Mouse (Mus musculus): ENCODE results near the gene Madd. TPM values are rescaled to one million over a fixed set of nuclear protein-coding genes. Genes with fewer than 3 reads are reported as not detected.

Madd gene
- polyA plus RNA-seq, 1 experiment from 2014 or later, result 14.3 TPM

DNA sequence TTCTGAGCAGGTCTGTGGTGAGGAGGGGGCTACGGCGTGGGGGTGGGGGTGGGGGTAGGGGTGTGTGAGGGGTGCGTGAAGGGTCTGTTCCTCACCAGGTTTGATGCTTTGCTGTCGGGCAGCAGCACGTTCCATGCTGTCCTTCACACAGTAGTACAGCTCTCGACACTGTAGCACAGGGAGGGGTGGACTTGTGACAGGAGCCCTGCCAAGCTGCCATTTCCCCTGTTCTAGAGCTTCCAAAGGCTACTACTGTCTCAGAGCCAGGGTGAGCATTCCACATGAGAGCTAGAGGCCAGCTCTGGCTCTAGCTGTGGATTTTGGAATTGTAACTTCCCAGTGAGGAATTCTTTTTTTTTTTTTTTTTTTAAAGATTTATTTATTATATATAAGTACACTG is 40.7 kb downstream of the Madd start:
- 86% methylated on average over 6 of the region's 6 CpGs for WGBS
- Histone ChIP-seq H3K9me3 (no peaks in the 10 kb centered on the region), H3K36me3 (0 out of 2 replicates have a peak, but pooled peaks cover 10% of the 10 kb centered on the region), H3K4me3 (replicated peaks) (no peak overlapping the region), H3K9ac (no peak overlapping the region), H3K27me3 (replicated peaks) (no peaks in the 10 kb centered on the region), H3K4me2 (no peak overlapping the region), H3K27ac (no peak overlapping the region), H3K4me1 (no peaks in the 10 kb centered on the region)
- no peak for ATAC-seq (ENCODE audit: insufficient read depth, low FRiP score, low read depth)

DNA sequence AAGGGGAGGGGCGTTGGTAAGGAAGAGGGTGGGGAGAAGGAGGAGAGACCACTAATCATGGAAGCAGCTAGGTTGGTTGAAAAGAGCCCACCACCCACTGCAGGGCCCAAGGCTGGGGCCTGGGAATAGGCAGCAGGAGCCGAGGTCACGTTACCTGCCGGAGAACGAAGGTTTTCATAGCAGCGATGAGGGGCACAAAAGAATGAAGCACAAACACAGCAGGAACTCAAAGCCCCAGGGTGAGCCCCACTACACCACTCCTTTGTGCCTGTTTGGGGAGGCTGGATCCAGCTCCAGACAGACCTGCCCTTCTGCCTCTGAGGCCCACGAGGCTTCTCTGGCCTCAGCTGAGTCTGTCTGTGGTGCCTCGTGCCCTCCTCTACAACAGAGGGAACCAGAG is 43.9 kb downstream of the Madd start:
- H3K9ac ChIP-seq, result no peak overlapping the region
- H3K4me3 ChIP-seq (replicated peaks), result no peak overlapping the region
- no peaks in the 10 kb centered on the region for H3K4me1 ChIP-seq
- 0 out of 2 replicates have a peak, but pooled peaks cover 8% of the 10 kb centered on the region for H3K36me3 ChIP-seq
- no peaks in the 10 kb centered on the region for H3K27me3 ChIP-seq (replicated peaks)
- no peak for ATAC-seq (ENCODE audit: insufficient read depth, low FRiP score, low read depth)
- H3K9me3 ChIP-seq, result no peaks in the 10 kb centered on the region
- WGBS, result 77% methylated on average over 8 of the region's 8 CpGs
- no peak overlapping the region for H3K4me2 ChIP-seq
- no peak overlapping the region for H3K27ac ChIP-seq

DNA sequence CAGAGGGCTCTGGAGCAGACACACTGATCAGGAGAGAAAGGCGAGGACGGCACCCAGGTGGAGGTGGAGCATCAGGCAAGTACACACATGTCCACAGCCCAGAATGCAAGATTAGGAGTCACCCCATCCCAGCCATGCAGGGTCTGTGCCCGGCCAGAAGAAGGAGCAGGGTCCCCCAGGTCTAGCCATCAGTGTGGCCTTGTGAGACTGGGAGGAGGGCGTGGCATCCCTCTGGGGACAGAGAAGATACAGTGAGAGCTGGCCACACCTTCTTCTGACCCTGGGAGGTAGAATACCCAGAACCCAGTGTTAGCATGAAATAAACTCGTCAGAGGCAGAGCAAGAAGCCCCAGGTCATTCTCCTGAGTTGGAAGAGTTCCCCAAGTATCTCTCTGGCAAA is 44.3 kb downstream of the Madd start:
- Histone ChIP-seq H3K9me3 (no peaks in the 10 kb centered on the region), H3K4me3 (replicated peaks) (no peak overlapping the region), H3K27me3 (replicated peaks) (no peaks in the 10 kb centered on the region), H3K4me2 (no peak overlapping the region), H3K36me3 (0 out of 2 replicates have a peak, but pooled peaks cover 8% of the 10 kb centered on the region), H3K4me1 (no peaks in the 10 kb centered on the region), H3K27ac (no peak overlapping the region), H3K9ac (no peak overlapping the region)
- no peak for ATAC-seq (ENCODE audit: insufficient read depth, low FRiP score, low read depth)
- 65% methylated on average over 5 of the region's 5 CpGs for WGBS

DNA sequence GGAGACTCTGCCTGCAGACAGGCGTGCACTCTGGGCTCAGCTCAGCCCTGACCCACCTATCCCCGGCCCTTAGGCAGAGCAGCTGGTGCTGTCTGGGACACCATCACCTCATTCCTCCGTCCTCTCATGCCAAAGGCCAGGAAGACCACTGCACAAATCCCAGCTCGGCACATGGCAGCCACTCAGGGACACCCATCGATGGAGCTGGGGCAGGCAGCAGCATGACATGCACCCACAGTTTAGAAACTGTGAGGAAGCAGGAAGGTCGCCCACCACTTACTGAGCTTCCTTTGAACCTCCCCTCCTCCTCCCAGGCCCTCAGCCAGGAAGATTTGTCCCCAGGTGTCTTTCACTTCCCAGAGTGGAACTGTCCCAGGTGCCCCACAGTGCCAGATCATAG is 46.2 kb downstream of the Madd start:
- Histone ChIP-seq H3K36me3 (0 out of 2 replicates have a peak, but pooled peaks cover 5% of the 10 kb centered on the region), H3K4me2 (no peak overlapping the region), H3K9ac (no peak overlapping the region), H3K27me3 (replicated peaks) (no peaks in the 10 kb centered on the region), H3K4me3 (replicated peaks) (no peak overlapping the region), H3K27ac (no peak overlapping the region), H3K4me1 (no peaks in the 10 kb centered on the region), H3K9me3 (no peaks in the 10 kb centered on the region)
- peak; percentile 27; the same call in 1 of the 2 replicates for ATAC-seq (ENCODE audit: insufficient read depth, low FRiP score, low read depth)
- 66% methylated on average over 6 of the region's 6 CpGs for WGBS

DNA sequence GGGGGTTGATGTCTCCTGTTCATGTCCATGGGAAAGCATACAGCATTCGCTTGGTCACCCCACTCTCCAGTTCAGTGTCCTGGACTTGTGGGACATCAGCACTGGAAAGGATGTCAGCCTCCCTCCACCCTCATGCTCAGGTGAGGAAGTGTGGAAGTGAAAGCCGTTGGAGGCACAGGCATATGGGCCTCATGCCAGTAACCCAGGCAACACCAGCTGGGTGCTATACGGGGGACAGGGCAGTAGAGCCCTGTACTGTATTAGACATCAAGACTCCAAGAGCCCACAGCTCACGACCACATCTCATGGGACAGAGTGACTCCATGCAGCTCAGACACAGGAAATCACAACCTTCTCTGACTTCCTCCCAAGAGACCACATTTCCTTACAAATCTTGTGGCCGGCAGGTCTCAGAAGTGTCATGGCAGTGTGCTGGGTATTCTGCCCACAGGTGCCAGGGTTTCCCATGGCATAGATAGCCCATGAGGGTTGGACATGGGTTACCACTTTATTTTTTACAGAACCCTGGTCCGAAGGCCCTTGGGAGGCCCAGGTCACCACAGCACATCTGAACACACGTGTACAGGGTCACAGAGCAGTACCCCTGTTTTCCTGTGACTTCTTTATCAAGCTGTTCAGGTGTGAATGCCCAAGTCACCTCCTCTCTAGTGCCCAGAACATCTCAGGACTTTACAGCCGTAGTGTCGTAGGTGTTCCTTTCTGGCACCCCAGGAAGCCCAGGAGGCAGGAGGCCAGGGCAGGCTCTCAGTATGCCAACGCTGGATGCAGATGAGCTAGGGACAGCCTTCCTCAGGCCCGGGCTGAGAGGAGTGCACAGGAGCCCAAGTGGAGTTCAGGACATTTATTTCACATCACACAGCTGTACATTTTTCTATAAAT is 46.9 kb downstream of the Madd start:
- WGBS, result 75% methylated on average over 11 of the region's 11 CpGs
- no peak overlapping the region for H3K4me2 ChIP-seq
- H3K9ac ChIP-seq, result no peak overlapping the region
- H3K9me3 ChIP-seq, result no peaks in the 10 kb centered on the region
- H3K27ac ChIP-seq, result no peak overlapping the region
- no peaks in the 10 kb centered on the region for H3K4me1 ChIP-seq
- H3K36me3 ChIP-seq, result 0 out of 2 replicates have a peak, but pooled peaks cover 3% of the 10 kb centered on the region
- ATAC-seq (ENCODE audit: insufficient read depth, low FRiP score, low read depth), result no peak
- no peak overlapping the region for H3K4me3 ChIP-seq (replicated peaks)
- no peaks in the 10 kb centered on the region for H3K27me3 ChIP-seq (replicated peaks)

DNA sequence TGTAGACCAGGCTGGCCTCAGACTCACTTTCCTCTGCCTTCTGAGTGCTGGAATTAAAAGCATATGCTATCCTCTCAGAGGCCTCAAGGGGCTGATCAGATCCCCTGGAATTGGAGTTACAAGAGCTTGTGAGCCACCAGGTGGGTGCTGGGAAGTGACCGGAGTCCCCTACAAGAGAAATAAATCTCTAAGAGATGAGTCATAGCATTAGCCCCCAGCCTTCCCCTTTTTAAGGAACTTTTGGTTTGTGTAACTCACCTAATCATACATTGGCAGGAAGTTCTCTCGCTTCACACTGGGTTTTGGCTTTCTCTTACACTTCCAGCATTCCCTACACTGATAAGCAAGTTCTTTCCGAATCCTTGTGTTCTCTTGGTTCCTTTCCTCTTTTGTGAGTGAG is 51.6 kb downstream of the Madd start:
- H3K27ac ChIP-seq, result no peak overlapping the region
- no peaks in the 10 kb centered on the region for H3K9me3 ChIP-seq
- H3K27me3 ChIP-seq (replicated peaks), result no peaks in the 10 kb centered on the region
- no peak overlapping the region for H3K4me3 ChIP-seq (replicated peaks)
- H3K9ac ChIP-seq, result no peak overlapping the region
- WGBS, result 62% methylated on average over 3 of the region's 3 CpGs
- ATAC-seq (ENCODE audit: insufficient read depth, low FRiP score, low read depth), result no peak
- H3K4me2 ChIP-seq, result no peak overlapping the region
- no peaks in the 10 kb centered on the region for H3K36me3 ChIP-seq
- no peaks in the 10 kb centered on the region for H3K4me1 ChIP-seq

DNA sequence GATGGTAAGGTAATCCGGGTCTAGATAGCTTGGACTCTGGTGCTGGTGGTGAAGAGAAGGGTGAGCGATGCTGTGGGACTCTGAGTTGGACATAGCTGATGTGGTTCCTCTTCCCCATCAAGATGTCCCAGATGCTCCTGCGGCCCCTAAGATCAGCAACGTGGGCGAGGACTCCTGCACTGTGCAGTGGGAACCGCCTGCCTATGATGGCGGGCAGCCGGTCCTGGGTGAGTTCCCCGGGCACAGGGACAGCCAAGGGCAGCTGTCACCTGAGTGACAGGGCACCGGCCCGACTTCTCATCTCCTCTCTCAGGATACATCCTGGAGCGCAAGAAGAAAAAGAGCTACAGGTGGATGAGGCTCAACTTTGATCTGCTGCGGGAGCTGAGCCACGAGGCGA is 52.4 kb downstream of the Madd start:
- Histone ChIP-seq H3K9ac (no peak overlapping the region), H3K36me3 (no peaks in the 10 kb centered on the region), H3K4me2 (no peak overlapping the region), H3K4me3 (replicated peaks) (no peak overlapping the region), H3K27me3 (replicated peaks) (no peaks in the 10 kb centered on the region), H3K4me1 (no peaks in the 10 kb centered on the region), H3K9me3 (no peaks in the 10 kb centered on the region), H3K27ac (no peak overlapping the region)
- no peak for ATAC-seq (ENCODE audit: insufficient read depth, low FRiP score, low read depth)
- WGBS, result 87% methylated on average over 15 of the region's 15 CpGs

DNA sequence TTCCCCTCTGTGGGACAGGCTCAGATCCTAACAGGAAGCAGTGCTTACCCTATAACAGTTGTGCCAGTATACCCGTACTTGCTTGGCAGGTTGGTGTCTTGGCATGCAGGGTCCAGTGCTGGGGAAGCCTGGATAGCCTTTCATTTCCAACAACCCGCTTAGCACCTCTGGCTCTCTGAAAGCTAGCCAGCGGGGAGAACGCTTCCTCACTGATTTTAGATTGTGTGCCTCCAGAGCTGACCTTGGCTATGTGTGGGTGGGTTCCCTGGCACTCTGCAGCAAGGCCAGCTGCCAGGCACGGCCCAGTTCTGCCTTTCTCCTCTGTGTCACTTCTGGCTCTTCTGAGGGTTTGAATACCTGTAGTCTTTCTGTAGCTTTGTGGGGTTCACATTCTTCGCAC is 53.5 kb downstream of the Madd start:
- H3K9ac ChIP-seq, result no peak overlapping the region
- no peaks in the 10 kb centered on the region for H3K27me3 ChIP-seq (replicated peaks)
- H3K4me3 ChIP-seq (replicated peaks), result no peak overlapping the region
- no peaks in the 10 kb centered on the region for H3K9me3 ChIP-seq
- no peak for ATAC-seq (ENCODE audit: insufficient read depth, low FRiP score, low read depth)
- WGBS, result 81% methylated on average over 6 of the region's 6 CpGs
- H3K36me3 ChIP-seq, result no peaks in the 10 kb centered on the region
- H3K27ac ChIP-seq, result no peak overlapping the region
- no peaks in the 10 kb centered on the region for H3K4me1 ChIP-seq
- no peak overlapping the region for H3K4me2 ChIP-seq

DNA sequence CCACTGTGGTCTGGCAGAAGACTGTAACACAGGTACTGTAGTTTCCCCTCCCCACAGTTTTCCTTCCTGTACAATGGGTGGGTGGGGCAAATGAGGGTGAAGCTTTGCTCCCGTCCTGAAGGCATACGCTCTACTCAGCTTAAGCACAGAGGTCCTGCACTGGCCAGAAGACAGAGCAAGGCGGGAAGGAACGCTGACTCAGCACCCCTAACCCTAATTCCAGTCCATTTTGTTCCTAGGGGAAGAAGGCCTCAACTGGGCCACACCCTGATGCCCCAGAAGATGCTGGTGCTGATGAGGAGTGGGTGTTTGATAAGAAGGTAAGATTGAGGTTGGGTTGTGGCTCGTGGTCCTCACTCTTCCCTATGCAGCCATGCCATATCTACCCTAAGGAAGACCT is 54.9 kb downstream of the Madd start:
- H3K9me3 ChIP-seq, result no peaks in the 10 kb centered on the region
- no peak overlapping the region for H3K27ac ChIP-seq
- no peaks in the 10 kb centered on the region for H3K4me1 ChIP-seq
- no peaks in the 10 kb centered on the region for H3K27me3 ChIP-seq (replicated peaks)
- no peak for ATAC-seq (ENCODE audit: insufficient read depth, low FRiP score, low read depth)
- H3K36me3 ChIP-seq, result no peaks in the 10 kb centered on the region
- H3K9ac ChIP-seq, result no peak overlapping the region
- H3K4me3 ChIP-seq (replicated peaks), result no peak overlapping the region
- H3K4me2 ChIP-seq, result no peak overlapping the region
- WGBS, result 80% methylated on average over 5 of the region's 5 CpGs

DNA sequence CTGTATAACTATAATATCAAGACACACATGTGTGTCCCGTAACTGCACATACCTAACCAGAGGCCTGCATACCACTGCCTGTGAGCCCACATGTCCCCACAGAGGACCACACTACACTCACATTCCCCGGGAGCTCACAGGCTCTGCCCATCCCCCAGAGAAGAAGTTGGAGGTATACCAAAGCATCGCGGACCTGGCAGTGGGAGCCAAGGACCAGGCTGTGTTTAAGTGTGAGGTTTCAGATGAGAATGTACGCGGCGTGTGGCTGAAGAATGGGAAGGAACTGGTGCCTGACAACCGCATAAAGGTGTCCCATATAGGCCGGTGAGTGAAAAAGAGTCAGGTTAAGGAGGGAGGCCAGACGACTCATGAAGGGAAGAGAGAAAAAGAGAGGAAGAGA is 58.5 kb downstream of the Madd start:
- Histone ChIP-seq H3K36me3 (no peaks in the 10 kb centered on the region), H3K4me2 (no peak overlapping the region), H3K9ac (no peak overlapping the region), H3K27me3 (replicated peaks) (no peaks in the 10 kb centered on the region), H3K9me3 (no peaks in the 10 kb centered on the region), H3K27ac (no peak overlapping the region), H3K4me3 (replicated peaks) (no peak overlapping the region), H3K4me1 (no peaks in the 10 kb centered on the region)
- ATAC-seq (ENCODE audit: insufficient read depth, low FRiP score, low read depth), result no peak
- WGBS, result 80% methylated on average over 10 of the region's 10 CpGs

DNA sequence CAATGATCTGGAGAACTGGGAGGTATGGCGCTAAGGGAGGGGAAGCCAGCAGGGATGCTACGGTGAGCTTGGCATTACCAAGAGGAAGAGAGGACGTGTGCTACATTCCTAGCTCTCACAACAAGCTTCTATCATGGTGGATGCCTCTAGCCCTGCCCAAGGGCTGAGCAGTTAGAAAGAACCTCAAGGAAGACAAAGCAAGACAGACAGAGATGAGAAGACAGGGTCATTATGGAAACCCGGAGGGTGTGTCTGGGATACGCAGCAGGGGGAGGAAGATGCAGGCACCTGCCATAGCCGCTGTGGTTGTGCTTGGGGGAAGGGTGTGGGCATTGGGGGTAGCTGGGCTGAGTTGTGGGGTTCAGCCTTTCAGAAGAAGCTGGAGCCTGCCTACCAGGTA is 60.1 kb downstream of the Madd start:
- H3K27me3 ChIP-seq (replicated peaks), result no peaks in the 10 kb centered on the region
- 70% methylated on average over 6 of the region's 6 CpGs for WGBS
- H3K27ac ChIP-seq, result no peak overlapping the region
- H3K36me3 ChIP-seq, result no peaks in the 10 kb centered on the region
- H3K9ac ChIP-seq, result no peak overlapping the region
- no peak overlapping the region for H3K4me2 ChIP-seq
- no peak for ATAC-seq (ENCODE audit: insufficient read depth, low FRiP score, low read depth)
- H3K4me1 ChIP-seq, result no peaks in the 10 kb centered on the region
- no peaks in the 10 kb centered on the region for H3K9me3 ChIP-seq
- H3K4me3 ChIP-seq (replicated peaks), result no peak overlapping the region

DNA sequence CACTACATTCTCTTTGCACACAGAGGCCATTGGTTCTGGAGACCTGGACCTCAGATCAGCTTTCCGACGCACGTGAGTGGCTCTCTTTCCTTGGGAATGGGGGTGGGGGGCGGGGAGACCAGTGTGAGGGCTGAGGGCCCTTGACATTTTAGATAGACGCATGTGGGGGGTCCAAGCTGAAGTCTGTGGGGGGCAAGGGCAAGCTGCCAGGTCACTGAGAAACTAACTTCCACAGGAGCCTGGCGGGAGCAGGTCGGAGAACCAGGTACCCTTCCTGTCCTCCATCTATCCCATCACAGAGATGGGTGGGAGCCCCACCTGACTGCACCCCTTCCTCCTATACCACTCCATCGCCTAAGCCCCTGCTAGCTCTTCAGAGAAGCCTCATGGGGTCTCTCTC is 62.1 kb downstream of the Madd start:
- 56% methylated on average over 8 of the region's 8 CpGs for WGBS

More for the DNA sequence above, 62.1 kb downstream of the Madd start:
- H3K36me3 ChIP-seq, result no peaks in the 10 kb centered on the region
- no peak overlapping the region for H3K9ac ChIP-seq
- H3K27me3 ChIP-seq (replicated peaks), result no peaks in the 10 kb centered on the region
- H3K4me2 ChIP-seq, result no peak overlapping the region
- no peaks in the 10 kb centered on the region for H3K4me1 ChIP-seq
- H3K27ac ChIP-seq, result no peak overlapping the region
- no peaks in the 10 kb centered on the region for H3K9me3 ChIP-seq
- no peak overlapping the region for H3K4me3 ChIP-seq (replicated peaks)
- ATAC-seq (ENCODE audit: insufficient read depth, low FRiP score, low read depth), result no peak
